In the genomic region with DNA sequence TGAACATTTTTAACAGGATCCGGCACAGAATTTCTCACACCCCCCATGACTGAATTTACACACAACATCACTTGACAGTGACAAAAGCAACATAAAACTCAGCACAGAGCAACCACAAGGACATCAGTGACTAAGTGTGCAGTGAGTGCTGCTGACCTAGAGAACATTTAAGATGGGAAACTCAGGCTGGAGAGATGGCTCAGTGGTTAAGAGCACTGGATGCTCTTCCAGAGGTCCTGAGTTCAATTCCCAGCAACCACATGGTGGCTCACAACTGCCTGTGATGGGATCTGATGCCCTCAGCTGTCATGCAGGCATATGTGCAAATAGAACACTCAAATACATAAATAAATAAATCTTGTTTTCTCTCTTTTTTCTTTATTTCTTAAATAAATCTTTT, we compare ENCODE assay signal across 20 mouse cellular contexts. TPM values are rescaled to one million over a fixed set of nuclear protein-coding genes. Genes with fewer than 3 reads are reported as not detected.
DNase-seq lines count a peak whose midpoint lies in the region; ATAC-seq lines count a peak whose summit lies in the region.
"Had no signal": no experiment of that assay in that cellular context is flagged by ENCODE, and none has a peak within 500 bp of the region (broad histone marks: within the 10 kb centered on the region; RNA-seq: fewer than 3 reads in every experiment).

No protein-coding gene starts in this region.

- peak; percentile 74 for DNase-seq in adrenal gland, adult 2 months
- DNase-seq in adrenal gland, adult 8-10 months, result peak; percentile 28
- peak; percentile 38 for DNase-seq in adrenal gland, postnatal 14 days
- peak; percentile 37 to 58 for DNase-seq in adrenal gland, postnatal 36 days
- DNase-seq in kidney, adult 11 months, result no peak
- DNase-seq: cerebellum, adult 11 months; cerebellum, adult 18-20 months; cerebellum, adult 8-10 months; cerebellum, adult 9-11 months; cerebellum, postnatal 14 days; cerebellum, postnatal 36 days; embryo, embryonic 11 days had no signal

- no peak for ATAC-seq in frontal cortex, adult (ENCODE audit: low TSS enrichment)
- no peak for ATAC-seq in megakaryocyte progenitor cell, adult 5-6 weeks (replicated peaks; ENCODE audit: poor library complexity)
- ATAC-seq: forebrain, embryonic 14.5 days; forebrain, embryonic 16.5 days had no signal

RNA-seq across cellular contexts. Expression of a gene that starts 12.1 kb away (rescaled TPM):
- total RNA-seq in adrenal gland, adult 2 months (2021), result 10 to 100 TPM; 69.3 to 93.7 TPM
- polyA plus RNA-seq in adrenal gland, adult 2 months (2012; rRNA removed), result 9.8 and 10.1 TPM in 2 replicates
- 100 to 1,000 TPM in 1 of 4 experiments, 10 to 100 TPM in 3; 68.6 to 110 (median 87.5) TPM for total RNA-seq in adrenal gland, adult 8-10 months (2022)
- total RNA-seq in adrenal gland, postnatal 14 days (2021), result 90.6 and 96.8 TPM in 2 replicates
- 10 to 100 TPM; 88.4 to 88.6 TPM for total RNA-seq in adrenal gland, postnatal 36 days (2021)
- not detected in 2 replicates for total RNA-seq in megakaryocyte progenitor cell, adult 5-6 weeks (2015)
- not detected in 2 replicates for total RNA-seq in megakaryocyte progenitor cell, adult 5-6 weeks (2017)
- total RNA-seq: common myeloid progenitor, adult 5-6 weeks; MEL had no signal
- polyA plus RNA-seq: C2C12; erythroblast, embryonic 14.5 days had no signal

RNA-seq across cellular contexts. Expression of a gene that starts 57.7 kb away (rescaled TPM):
- total RNA-seq in adrenal gland, adult 2 months (2021), result 100 to 1,000 TPM in 1 of 2 experiments, 10 to 100 TPM in 1; 40.7 to 129 TPM
- polyA plus RNA-seq in adrenal gland, adult 2 months (2012; rRNA removed), result 85.0 and 128 TPM in 2 replicates
- total RNA-seq in adrenal gland, adult 8-10 months (2022), result 100 to 1,000 TPM in 2 of 4 experiments, 10 to 100 TPM in 2; 74.1 to 210 (median 151) TPM
- total RNA-seq in adrenal gland, postnatal 14 days (2021), result 72.4 and 110 TPM in 2 replicates
- total RNA-seq in adrenal gland, postnatal 36 days (2021), result 10 to 100 TPM; 53.4 to 87.8 TPM
- total RNA-seq in megakaryocyte progenitor cell, adult 5-6 weeks (2015), result 0.96 TPM in 1 of 2 replicates, not detected in the other
- 0.27 TPM in 1 of 2 replicates, not detected in the other for total RNA-seq in megakaryocyte progenitor cell, adult 5-6 weeks (2017)
- total RNA-seq: MEL had no signal
- polyA plus RNA-seq: erythroblast, embryonic 14.5 days had no signal

Comparison
In these comparisons a context has a peak if more than half of its experiments do, and no peak if none do; other contexts are left out.
1. RNA of a gene that starts 12.1 kb away (total RNA-seq): 90.6 to 96.8 TPM in adrenal gland, postnatal 14 days, 69.3 to 93.7 TPM in adrenal gland, adult 2 months, 88.4 to 88.6 TPM in adrenal gland, postnatal 36 days and 68.6 to 110 TPM in adrenal gland, adult 8-10 months; not detected in megakaryocyte progenitor cell, adult 5-6 weeks; every median in the first group is over 10 times any median in the second.
2. RNA of a gene that starts 57.7 kb away (total RNA-seq): 74.1 to 210 TPM in adrenal gland, adult 8-10 months, 40.7 to 129 TPM in adrenal gland, adult 2 months, 53.4 to 87.8 TPM in adrenal gland, postnatal 36 days and 72.4 to 110 TPM in adrenal gland, postnatal 14 days; 0.27 to 0.96 TPM in megakaryocyte progenitor cell, adult 5-6 weeks; every median in the first group is over 10 times any median in the second.